Mouse (Mus musculus) heart, embryonic 16.5 days (tissue): ENCODE data around the gene Zp2. TPM values are rescaled to one million over a fixed set of nuclear protein-coding genes. Genes with fewer than 3 reads are reported as not detected.

Experiments
- ATAC-seq: fragments of 200-750 bp; cut with Nextera tagmentation; replicated peaks from 2 replicates; pipeline ENCODE4 v1.8.0; 2017; ENCODE audit warnings: moderate number of reproducible peaks; ENCODE audit not compliant: insufficient read depth, low FRiP score; ENCODE audit errors: extremely low read depth
- H3K27ac ChIP-seq: fragments of 300-500 bp; sonication (generic); 2 replicates; pipeline ENCODE4 v1.5.1; 2014; ENCODE audit warnings: mild to moderate bottlenecking, low read length, control low read depth, moderate library complexity
- H3K27me3 ChIP-seq: fragments of 300-500 bp; sonication (generic); 2 replicates; pipeline ENCODE4 v1.6.1; 2014; ENCODE audit warnings: low read length, mixed read lengths; ENCODE audit not compliant: control insufficient read depth, insufficient read depth
- H3K36me3 ChIP-seq: fragments of 300-500 bp; sonication (generic); 2 replicates; pipeline ENCODE4 v1.6.1; 2014; ENCODE audit not compliant: control insufficient read depth, insufficient read depth
- H3K4me1 ChIP-seq: fragments of 300-500 bp; sonication (generic); 2 replicates; pipeline ENCODE4 v1.6.1; 2014; ENCODE audit warnings: low read length, mixed read lengths; ENCODE audit not compliant: control insufficient read depth, insufficient read depth
- H3K4me2 ChIP-seq: fragments of 300-500 bp; sonication (generic); 2 replicates; pipeline ENCODE4 v1.6.1; 2014; ENCODE audit warnings: low read depth, mild to moderate bottlenecking, control low read depth, low read length
- H3K4me3 ChIP-seq: fragments of 300-500 bp; sonication (generic); 2 replicates; pipeline ENCODE4 v1.5.1; 2014; ENCODE audit warnings: mild to moderate bottlenecking, control low read depth, low read length
- H3K9ac ChIP-seq: fragments of 300-500 bp; sonication (generic); 2 replicates; pipeline ENCODE4 v1.6.1; 2014; ENCODE audit warnings: low read length, control low read depth
- H3K9me3 ChIP-seq: fragments of 300-500 bp; sonication (generic); replicated peaks from 2 replicates; pipeline ENCODE4 v1.6.1; 2016; ENCODE audit warnings: low read length; ENCODE audit not compliant: control insufficient read depth
- WGBS: fragments of 180-500 bp; shearing (Covaris S2); extraction: QIAGEN DNeasy Blood & Tissue Kit; methylation state at CpG from one replicate; pipeline ENCODE4 v1.1.7; 2014; 5-methylcytosine and 5-hydroxymethylcytosine counted together
- polyA plus RNA-seq: library from polyadenylated mRNA; unstranded; fragments of >200 nt; fragmentation: Nextera tagmentation; extraction: Ambion mirVana; gene quantifications from 2 replicates; pipeline ENCODE4 v1.2.1, GENCODE M21; 2015

Zp2 gene
- polyA plus RNA-seq, 1 experiment from 2014 or later: not detected

DNA sequence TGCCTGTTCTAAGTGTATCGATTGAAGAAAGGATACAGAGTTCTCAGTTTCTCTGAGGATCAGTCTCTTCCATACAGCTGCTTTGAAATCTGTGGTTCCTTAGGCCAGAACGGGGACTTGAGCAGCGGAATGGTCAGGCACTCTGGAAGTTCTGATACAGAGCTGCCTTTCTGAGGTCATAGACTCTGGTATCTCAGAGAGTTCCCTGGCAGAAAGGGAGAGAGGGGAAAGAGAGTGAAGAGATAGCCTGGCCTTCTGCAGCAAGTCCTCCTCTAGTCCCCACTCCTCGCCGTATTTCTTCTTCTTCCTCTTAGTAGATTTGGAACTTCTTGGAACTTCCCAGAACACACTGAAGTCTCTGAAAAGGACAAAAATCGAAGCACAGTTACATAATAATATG is 49.9 kb downstream of the Zp2 start, which contains the start of gene Dnah3:
Dnah3 (minus strand) TSS at position 101 of the 400 bp plus-strand sequence.
- H3K9me3 ChIP-seq: no peaks in the 10 kb centered on the region
- peaks cover 6% of the 10 kb centered on the region for H3K4me1 ChIP-seq
- no peak for ATAC-seq
- no peaks in the 10 kb centered on the region for H3K36me3 ChIP-seq
- no peak within 1 kb of the TSS for H3K4me3 ChIP-seq
- H3K4me2 ChIP-seq: no peak within 1 kb of the TSS
- H3K9ac ChIP-seq: no peak within 1 kb of the TSS
- no peaks in the 10 kb centered on the region for H3K27me3 ChIP-seq
- WGBS: 79% methylated on average over 6 of the region's 6 CpGs
- no peak within 1 kb of the TSS for H3K27ac ChIP-seq

DNA sequence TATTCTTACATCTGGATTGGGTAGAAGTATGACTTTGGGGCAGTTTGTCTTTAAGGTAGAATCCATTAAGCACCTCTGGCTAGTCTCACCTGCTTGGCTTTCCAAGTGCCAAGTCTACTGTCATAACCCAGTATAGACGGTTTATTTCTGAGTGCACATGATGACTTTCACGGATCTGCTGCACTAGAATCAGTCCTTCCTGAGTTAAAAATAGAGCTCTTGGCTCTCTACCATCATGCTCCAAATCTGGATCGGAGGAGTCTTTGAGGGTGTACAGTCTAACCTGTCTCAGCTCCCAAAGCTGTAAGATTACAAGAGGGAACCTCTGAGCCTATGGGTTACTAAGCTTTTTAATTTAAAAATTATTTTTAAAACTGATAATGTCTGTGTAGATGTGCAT is 50.9 kb downstream of the Zp2 start:
- H3K4me2 ChIP-seq: no peak overlapping the region

DNA sequence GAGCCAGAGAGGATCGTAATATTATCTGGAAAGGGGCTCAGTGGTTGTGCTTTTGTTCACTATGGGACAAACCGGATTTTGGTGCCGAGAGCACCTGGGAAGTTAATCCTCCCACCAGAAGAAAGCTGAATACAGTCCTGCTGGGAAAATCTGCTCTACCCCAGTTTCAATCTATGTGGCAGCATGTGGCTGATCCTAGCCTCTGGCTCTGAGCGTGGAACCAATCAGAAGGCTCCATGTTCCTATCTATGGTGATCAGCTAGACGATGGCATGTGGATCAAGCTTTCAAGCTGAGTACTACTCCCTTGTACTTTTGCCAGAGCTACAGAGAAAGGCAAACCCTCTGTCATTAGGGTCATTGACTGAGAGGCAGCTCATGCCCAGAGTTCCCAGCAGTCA is 52.1 kb downstream of the Zp2 start:
- no peak overlapping the region for H3K4me2 ChIP-seq
- H3K4me1 ChIP-seq: peaks cover 6% of the 10 kb centered on the region
- H3K36me3 ChIP-seq: no peaks in the 10 kb centered on the region
- H3K27ac ChIP-seq: no peak overlapping the region
- no peaks in the 10 kb centered on the region for H3K9me3 ChIP-seq
- H3K27me3 ChIP-seq: no peaks in the 10 kb centered on the region
- no peak overlapping the region for H3K4me3 ChIP-seq
- no peak overlapping the region for H3K9ac ChIP-seq
- WGBS: 48% methylated on average over 5 of the region's 5 CpGs
- ATAC-seq: no peak

More for the DNA sequence above, 50.9 kb downstream of the Zp2 start:
- Histone ChIP-seq H3K27ac (no peak overlapping the region), H3K4me1 (peaks cover 6% of the 10 kb centered on the region), H3K4me3 (no peak overlapping the region), H3K9me3 (no peaks in the 10 kb centered on the region), H3K27me3 (no peaks in the 10 kb centered on the region), H3K9ac (no peak overlapping the region), H3K36me3 (no peaks in the 10 kb centered on the region)
- 0 out of 2 replicates have a peak, but pooled peaks have one; percentile 41 for ATAC-seq
- WGBS: 38% methylated on average over 3 of the region's 3 CpGs

DNA sequence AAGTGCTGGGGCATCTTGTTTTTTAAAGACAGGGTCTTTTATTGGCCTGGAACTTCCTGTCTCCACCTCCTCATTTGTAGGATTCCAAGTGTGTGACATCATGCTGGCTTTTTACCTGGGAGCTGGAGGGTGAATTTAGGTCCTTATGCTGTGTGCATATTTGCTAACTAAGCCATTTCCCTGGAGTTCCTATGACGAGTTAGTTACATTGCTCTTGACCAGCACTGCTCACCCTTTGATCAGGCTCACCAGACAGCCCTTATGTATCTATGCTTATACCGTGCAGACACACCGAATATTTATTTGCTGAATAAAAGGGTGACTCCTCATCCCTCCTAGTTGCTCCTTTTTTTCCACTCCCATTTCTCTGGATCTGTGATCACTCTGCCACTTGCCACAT is 64.9 kb downstream of the Zp2 start:
- H3K4me3 ChIP-seq: no peak overlapping the region
- WGBS: 65% methylated on average over 3 of the region's 3 CpGs
- no peak overlapping the region for H3K4me2 ChIP-seq
- no peaks in the 10 kb centered on the region for H3K27me3 ChIP-seq
- H3K9me3 ChIP-seq: no peaks in the 10 kb centered on the region
- no peak overlapping the region for H3K9ac ChIP-seq
- H3K4me1 ChIP-seq: no peaks in the 10 kb centered on the region
- H3K36me3 ChIP-seq: no peaks in the 10 kb centered on the region
- no peak overlapping the region for H3K27ac ChIP-seq
- ATAC-seq: no peak

Other genes with a start within 250 kb of the Zp2 start
- gene Lyrm1, start 249.4 kb downstream of the Zp2 start, polyA plus RNA-seq: 7.6 and 8.3 TPM in 2 replicates
- gene Dcun1d3, start 249.0 kb downstream of the Zp2 start, polyA plus RNA-seq: 6.5 and 8.1 TPM in 2 replicates
- 0.12 and 0.32 TPM in 2 replicates for gene Dnah3, start 50.0 kb downstream of the Zp2 start, polyA plus RNA-seq
- 29.9 and 39.9 TPM in 2 replicates for gene Tmem159, start 42.9 kb downstream of the Zp2 start, polyA plus RNA-seq
- 0.09 TPM in 1 of 2 replicates, not detected in the other for gene Anks4b, start 28.6 kb upstream of the Zp2 start, polyA plus RNA-seq
- 1.1 and 2.0 TPM in 2 replicates for gene Crym, start 56.8 kb upstream of the Zp2 start, polyA plus RNA-seq
- not detected in 2 replicates for gene Abca14, start 58.7 kb upstream of the Zp2 start, polyA plus RNA-seq
- gene Abca15, start 183.4 kb upstream of the Zp2 start, polyA plus RNA-seq: 0.05 and 0.11 TPM in 2 replicates